Mouse (Mus musculus): ENCODE measurements around the gene Spp2.

Gene Spp2

DNA sequence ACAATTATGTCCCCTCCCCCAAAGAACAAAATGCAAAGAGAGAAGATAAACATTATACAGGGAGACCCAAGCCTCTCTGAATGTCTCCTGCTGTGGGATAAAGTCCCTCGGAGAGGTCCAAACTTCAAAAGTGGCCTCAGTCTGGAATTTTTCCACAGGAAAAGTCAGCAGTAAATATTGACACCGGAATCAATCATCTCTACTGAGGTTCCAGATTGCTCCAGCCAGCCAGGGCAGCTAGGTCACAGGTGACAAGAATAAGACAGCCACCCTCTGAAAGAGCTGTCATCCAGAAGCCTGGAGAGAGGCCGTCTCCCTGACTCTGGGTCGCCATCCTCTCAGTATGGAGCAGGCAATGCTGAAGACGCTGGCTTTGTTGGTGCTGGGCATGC is at the start of gene Spp2:
TSS of gene Spp2 (plus strand) at position 155 of the 392 bp plus-strand sequence.
- DNase-seq (ENCODE audit: low read depth, low spot score): no peak

DNA sequence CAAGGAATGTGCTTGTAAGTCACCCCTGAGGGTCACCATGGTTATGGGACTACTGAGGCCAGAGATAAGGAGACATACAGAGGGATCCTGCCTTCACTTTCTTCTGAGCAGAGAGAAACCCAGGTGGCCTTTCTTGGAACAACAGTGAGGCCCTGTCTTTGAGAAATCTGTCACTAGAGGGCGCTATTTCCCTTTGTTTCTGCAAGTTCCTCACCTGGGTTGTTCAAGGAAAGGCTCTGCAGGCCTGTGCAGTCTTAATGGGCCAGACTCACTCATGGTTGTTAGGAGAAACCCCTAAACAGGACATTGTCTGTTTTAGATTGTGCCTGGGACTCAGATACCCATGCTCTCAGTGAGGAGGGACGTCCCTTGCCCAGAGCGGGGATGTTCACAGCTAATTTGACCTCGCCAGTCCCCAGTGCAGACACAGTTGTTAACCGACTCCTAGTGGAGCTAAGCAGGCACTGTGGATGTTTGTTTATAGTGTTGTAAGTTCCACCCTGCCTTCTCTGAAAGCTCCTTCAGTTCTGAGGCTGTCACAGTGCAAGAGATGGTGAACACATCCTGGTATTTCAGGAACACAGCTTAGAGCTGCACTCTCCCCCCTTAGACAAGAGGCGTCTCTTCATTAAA is 49.2 kb upstream of the Spp2 start:
- peak; percentile 85 for DNase-seq (ENCODE audit: low read depth, low spot score)

DNA sequence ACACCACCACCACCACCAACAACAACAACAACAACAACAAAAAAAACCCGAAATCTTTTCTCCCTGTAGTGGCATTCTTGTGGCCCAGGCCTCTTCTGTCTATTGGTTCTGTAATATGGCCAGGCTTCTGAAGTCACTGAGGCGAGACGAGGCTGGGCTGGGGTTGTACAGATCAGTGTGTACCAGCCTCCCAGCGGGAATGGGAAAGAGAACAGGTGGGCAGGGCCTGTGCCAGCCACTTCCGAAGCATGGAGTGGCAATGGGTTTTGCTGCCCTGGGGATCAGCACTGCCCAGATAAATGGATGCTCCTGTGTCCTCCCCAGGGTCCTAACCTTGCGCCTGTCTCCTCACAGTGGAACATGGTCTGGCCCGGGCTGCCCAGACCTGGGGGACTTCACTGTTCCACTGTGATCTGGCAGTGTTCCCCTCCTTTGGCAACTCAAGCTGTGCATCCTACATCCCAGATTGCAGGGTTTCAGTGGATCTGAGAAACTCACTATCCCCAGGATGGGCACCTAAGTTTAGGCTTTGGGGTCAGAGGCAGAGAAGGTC is 48.6 kb upstream of the Spp2 start:
- no peak for DNase-seq (ENCODE audit: low read depth, low spot score)

DNA sequence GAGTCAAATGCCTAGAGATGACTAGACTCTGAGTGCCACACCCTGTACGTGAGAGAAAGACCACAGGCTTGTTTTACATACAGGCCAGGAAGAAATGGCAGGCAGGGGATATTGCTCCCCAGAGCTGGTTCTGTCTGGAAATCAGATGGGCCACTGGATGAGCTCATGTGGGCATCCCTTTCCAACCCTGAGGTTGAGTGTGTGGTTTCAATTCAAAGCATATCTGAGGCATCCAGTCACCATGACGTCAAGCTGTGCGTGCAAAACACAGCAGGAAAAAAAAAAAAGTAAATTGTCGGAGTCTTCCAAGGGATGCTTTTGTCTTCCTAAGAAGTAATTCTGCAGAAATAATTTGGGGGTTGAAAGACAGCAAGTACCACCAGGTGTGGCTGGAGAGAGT is 45.7 kb upstream of the Spp2 start:
- DNase-seq (ENCODE audit: low read depth, low spot score): peak; percentile 74

DNA sequence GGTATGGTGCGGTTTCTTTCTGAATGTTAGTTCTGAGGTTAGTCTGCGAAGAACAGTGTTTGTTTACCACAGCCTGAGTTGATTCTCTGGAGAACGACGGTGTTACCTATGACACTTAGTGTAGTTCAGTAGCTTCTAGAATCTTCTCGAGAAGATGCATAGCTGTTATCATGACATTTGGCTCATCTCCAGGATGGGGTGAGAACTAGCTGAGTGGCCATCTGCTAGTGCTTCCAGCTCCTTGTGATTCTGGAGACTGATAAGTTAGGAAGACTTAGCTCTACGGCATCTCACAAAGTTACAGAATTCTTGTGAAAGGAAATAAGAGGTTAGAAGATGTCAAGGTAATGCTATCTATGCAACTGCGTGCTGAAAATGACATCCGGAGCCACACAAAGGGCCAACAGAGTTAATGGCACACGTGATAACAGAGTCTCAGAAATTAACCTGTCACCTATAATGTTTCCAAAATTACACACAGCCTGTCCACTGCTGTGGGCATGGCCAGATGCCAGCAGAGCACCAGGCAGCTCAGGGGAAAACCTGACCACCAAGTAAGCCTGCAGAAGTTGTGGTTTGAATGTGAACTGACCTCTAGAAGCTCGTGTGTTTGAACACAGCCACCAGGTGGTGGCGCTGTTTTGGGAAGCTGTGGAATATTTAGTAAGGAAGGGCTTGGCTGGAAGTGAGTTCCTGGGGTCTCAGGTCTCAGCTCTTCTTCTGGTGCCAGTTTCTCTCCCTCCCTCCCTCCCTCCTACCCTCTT is 39.7 kb upstream of the Spp2 start:
- DNase-seq (ENCODE audit: low read depth, low spot score): no peak

GRCm38 (mm10) chr1:88378446-88378845 is 28.3 kb upstream of the Spp2 start:
- DNase-seq (ENCODE audit: low read depth, low spot score): no peak

- no peak for DNase-seq (ENCODE audit: low read depth, low spot score)
These were observed 15.1 kb upstream of the Spp2 start for GRCm38 (mm10) chr1:88391632-88392031.

DNA sequence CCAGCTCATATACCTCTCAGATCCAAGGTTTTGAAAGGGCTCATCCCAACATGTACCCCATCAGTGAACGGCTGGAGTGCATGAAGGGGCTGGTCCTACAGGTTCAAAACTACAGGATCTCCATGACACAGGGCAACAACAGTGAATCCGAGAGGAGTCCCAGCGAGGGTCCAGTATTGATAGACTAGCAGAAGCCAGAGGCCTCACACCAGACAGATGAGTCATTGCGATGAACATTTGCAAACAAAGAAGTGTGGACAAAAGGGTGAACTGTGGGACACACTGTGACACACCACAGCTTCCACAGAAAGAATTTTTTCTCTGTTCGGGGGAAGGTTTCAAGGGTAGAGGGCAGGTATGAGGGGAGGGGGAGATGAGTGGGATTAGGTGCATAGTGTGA is 13.4 kb upstream of the Spp2 start:
- peak; percentile 11 for DNase-seq (ENCODE audit: low read depth, low spot score)

DNA sequence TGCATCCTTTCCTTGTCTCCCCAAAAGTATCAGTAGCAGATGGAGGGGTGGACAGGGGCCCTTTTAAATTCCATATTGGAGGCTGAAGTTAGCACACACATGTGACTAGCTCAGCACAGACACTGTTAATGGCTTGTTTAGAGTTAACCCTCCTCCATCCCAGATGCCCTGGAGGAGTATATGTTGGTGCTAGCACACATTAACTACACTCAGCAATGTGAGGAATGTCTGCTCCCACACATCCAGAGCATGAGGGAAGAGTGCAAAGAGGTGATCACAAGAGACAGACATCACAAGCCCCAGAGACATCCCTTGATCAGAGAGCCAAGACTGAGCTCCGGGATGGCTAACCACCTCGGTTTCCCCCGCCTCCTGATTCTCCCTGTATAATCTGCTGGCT is 3.4 kb upstream of the Spp2 start:
- no peak for DNase-seq (ENCODE audit: low read depth, low spot score)

DNA sequence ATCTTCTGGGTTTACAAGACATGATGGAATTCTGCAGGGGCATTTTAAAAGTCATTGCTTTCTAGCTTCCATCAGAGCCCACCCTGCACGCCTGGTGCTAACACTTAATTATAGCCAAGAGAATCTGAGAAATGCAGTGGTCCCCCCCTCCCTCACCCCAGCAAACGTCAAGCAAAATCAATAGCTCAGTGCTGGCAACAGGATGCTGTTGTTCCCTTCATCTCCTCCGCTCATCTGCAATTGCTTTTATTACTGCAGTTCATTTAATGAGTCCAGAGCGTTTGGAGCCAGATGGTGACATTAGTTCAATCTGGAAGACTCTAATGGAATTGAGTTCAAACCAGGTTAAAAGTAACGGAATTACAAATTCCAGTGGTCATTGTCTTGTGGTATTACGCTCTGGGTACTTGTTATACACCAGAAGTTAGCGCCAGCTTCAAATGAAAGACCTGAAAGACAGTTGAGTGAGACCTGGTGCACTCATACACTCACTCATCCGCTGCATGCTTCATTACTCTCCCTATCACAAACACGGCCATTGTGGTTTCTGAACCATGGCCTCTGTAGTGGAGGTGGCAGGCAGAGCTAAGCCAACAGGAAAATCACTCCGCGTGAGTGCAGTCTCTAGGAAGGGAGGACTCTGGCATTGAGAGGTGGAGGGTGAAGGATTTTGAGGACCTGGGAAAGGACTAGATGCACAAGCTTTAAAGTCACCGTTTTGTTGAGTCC is 519 bp upstream of the Spp2 start:
- no peak for DNase-seq (ENCODE audit: low read depth, low spot score)

GRCm38 (mm10) chr1:88408340-88408739 is 1.6 kb downstream of the Spp2 start:
- no peak for DNase-seq (ENCODE audit: low read depth, low spot score)

- DNase-seq (ENCODE audit: low read depth, low spot score): no peak
These were observed 5.3 kb downstream of the Spp2 start for GRCm38 (mm10) chr1:88412013-88412412.

DNA sequence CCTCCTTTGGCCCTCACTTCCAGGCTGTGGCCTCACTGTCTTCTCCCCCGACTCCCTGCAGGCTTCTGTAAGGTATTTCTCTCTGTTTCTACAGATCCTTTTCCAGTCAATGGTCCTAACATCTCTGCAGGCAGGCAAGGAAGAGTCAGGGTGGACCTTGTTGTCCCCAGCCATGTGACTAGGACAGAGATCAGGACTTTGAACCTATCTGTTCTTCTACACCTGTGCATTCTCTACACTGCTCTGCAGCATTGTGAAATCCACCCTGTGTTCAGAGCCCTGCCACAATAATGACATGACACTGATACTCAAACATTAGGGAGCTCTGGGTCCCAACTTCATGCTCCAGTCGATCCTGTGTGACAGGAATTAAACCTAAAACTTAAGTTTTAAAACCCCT is 12.2 kb downstream of the Spp2 start:
- DNase-seq (ENCODE audit: low read depth, low spot score): no peak

GRCm38 (mm10) chr1:88422045-88422444 is 15.3 kb downstream of the Spp2 start:
- no peak for DNase-seq (ENCODE audit: low read depth, low spot score)

DNA sequence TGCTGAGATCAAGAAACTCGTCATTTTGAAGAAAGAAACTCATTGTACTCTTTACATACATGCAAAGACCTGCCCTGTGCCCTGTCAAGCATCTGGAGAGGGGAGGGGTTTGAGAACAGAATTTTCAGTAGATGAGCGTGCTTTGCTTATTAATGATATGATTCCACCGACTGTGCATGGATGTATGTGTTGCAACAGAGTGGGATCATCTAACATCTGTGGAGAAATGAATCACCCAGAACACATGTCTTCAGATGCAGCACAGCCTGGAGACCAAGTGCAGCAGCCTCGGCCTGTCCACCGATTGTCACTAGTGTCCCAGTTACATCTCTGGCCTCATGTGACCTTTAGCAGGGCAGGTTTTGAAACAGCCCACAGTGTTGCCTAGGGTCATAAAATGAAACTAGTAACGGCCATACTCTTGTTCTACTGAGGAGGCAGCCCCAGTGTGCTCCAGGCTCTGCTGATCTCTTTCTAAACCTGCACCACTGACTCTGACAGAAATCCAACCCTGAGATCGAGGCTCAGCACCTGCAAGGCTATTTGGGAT is 16.2 kb downstream of the Spp2 start:
- DNase-seq (ENCODE audit: low read depth, low spot score): peak; percentile 34

DNA sequence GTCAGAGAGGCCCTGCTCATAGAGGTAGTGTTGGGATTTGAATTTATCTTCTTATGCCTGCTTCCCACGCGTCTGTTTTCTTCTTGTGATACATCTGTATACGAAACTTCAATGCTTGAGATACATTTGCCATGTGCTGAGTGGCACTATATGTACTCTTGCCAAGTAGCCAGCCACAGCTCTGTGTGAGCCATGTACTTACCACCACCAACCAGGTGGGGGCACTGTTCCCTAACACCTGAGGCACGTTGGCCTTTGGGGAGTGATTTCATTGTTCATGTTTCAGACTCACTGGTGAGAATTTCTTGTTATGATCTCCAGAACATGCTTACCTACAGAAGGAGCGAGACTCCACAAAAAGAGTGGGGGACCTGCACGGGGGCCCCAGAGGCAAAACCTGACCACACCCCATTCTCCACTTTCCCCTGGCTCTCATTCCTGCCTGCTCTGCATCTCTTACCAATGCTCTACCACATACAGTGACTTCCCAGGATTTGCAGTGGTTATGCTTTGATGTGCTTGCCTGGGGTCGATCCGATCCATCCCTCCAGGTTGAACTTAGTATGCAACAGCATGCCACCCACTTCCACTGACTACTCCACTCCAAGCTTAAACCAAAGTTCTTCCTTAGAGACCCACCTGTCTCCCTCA is 18.0 kb downstream of the Spp2 start:
- peak; percentile 87 for DNase-seq (ENCODE audit: low read depth, low spot score)

GRCm38 (mm10) chr1:88427987-88428741 is 21.4 kb downstream of the Spp2 start:
- no peak for DNase-seq (ENCODE audit: low read depth, low spot score)

GRCm38 (mm10) chr1:88429413-88429812 is 22.7 kb downstream of the Spp2 start:
- DNase-seq (ENCODE audit: low read depth, low spot score): no peak

- DNase-seq (ENCODE audit: low read depth, low spot score): no peak
These were observed 24.5 kb downstream of the Spp2 start for GRCm38 (mm10) chr1:88431262-88431661.

DNA sequence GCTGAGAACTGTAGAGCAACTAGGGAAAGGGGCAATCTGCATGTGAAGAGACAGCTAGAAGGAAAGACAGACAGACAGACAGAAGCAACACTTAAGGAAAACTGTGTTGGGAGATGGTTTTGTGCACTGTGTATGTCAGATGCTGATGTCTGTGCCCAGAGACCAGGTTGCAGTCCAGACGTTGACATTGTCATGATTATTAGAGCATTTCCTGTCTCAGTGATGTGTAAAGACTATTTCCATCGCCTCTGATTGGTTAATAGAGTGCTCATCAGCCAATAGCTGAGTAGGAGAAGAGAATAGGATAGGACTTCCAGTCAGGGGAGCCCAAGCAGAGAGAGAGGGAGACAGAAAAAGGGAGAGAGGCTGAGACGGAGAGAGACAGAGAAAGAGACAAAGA is 25.8 kb downstream of the Spp2 start:
- no peak for DNase-seq (ENCODE audit: low read depth, low spot score)
